Mouse (Mus musculus): ENCODE results near the gene Psmd11.
"Not testable (repeated sequence)": the region's sequence is repeated elsewhere in the genome, so short reads cannot be mapped to it uniquely, and the experiment has no call there.

Psmd11 gene

GRCm38 (mm10) chr11:80426029-80426813 is 2.2 kb upstream of the Psmd11 start:
- in situ Hi-C loops (cut with MboI, MseI), result not testable (repeated sequence)

- in situ Hi-C loops (cut with MboI, MseI), result no loop called here
These were observed 627 bp downstream of the Psmd11 start for GRCm38 (mm10) chr11:80429009-80429475.

GRCm38 (mm10) chr11:80429500-80430166 is 1.2 kb downstream of the Psmd11 start:
- in situ Hi-C loops (cut with MboI, MseI), result loop anchor here (5.0 kb wide), 1 partner anchor 48 kb away; the partner anchor contains the start of gene Cdk5r1

GRCm38 (mm10) chr11:80430366-80430910 is 2.0 kb downstream of the Psmd11 start:
- in situ Hi-C loops (cut with MboI, MseI), result loop anchor here (5.0 kb wide), 1 partner anchor 47 kb away; the partner anchor contains the start of gene Cdk5r1

GRCm38 (mm10) chr11:80446916-80447315 is 18.5 kb downstream of the Psmd11 start:
- in situ Hi-C loops (cut with MboI, MseI), result no loop called here

DNA sequence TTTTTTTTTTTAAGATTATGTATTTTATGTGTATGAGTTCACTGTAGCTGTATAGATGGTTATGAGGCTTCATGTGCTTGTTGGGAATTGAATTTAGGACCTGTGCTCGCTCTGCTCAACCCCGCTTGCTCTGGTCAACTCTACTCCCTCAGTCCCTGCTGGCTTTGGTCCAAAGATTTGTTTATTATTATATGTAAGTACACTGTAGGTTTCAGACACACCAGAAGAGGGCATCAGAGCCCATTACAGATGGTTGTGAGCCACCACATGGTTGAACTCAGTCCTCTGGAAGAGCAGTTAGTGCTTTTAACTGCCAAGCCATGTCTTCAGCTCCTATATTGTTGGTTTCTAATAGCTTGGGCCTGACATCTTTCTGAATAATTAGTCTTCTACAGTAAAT is 21.4 kb downstream of the Psmd11 start:
- in situ Hi-C loops (cut with MboI, MseI), result no loop called here

GRCm38 (mm10) chr11:80452242-80452641 is 23.8 kb downstream of the Psmd11 start:
- in situ Hi-C loops (cut with MboI, MseI), result no loop called here

GRCm38 (mm10) chr11:80453198-80453597 is 24.8 kb downstream of the Psmd11 start:
- in situ Hi-C loops (cut with MboI, MseI), result no loop called here

DNA sequence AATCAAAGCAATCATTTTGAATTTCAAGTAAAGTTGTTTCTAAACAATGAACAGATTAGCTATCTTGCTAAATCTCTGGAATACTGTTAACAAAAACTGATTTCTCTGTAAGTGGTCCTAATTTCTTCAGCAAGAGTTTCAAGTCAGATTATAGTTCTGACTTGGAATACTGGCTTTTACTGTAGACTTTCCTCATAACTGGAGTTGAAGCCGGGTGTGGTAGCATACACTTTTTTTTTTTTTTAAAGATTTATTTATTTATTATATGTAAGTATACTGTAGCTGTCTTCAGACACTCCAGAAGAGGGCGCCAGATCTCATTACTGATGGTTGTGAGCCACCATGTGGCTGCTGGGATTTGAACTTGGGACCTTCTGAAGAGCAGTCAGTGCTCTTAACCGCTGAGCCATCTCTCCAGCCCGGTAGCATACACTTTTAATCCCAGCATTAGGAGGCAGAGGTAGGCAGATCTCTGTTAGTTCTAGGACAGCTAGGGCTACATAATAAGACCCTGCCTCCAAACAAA is 35.3 kb downstream of the Psmd11 start:
- in situ Hi-C loops (cut with MboI, MseI), result loop anchor here (10.0 kb wide), 1 partner anchor 69 kb away; no protein-coding TSS in a partner anchor

- in situ Hi-C loops (cut with MboI, MseI), result no loop called here
These were observed 43.6 kb downstream of the Psmd11 start for GRCm38 (mm10) chr11:80471836-80472605.

- in situ Hi-C loops (cut with MboI, MseI), result no loop called here
These were observed 45.8 kb downstream of the Psmd11 start for GRCm38 (mm10) chr11:80474175-80474691.

- in situ Hi-C loops (cut with MboI, MseI), result loop anchor here (5.0 kb wide), 1 partner anchor 43 kb away; no protein-coding TSS in a partner anchor
These were observed 46.4 kb downstream of the Psmd11 start for GRCm38 (mm10) chr11:80474846-80475245.

DNA sequence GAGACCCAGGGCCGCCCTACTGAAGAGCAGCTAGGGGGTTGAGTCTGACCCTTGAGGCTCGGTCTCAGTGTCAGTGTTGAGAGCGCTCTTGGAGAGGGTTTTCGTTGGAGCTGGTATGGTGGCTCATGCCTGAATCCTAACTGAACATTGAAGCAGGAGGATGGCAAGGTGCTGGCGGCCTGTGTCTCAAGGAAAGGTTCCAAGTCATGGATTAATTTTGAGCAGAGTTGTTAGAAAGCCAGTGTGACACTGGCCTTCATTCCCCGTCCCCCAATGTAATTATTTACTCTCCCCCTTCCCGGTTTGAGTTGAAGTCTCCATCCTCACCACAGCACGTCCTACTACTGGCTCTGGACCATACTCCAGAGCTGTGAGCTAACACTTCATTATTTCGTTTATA is 47.1 kb downstream of the Psmd11 start:
- in situ Hi-C loops (cut with MboI, MseI), result loop anchor here (5.0 kb wide), 1 partner anchor 43 kb away; no protein-coding TSS in a partner anchor

- in situ Hi-C loops (cut with MboI, MseI), result loop anchor here (5.0 kb wide), 1 partner anchor 44 kb away; no protein-coding TSS in a partner anchor
These were observed 48.1 kb downstream of the Psmd11 start, which contains the start of gene Cdk5r1 for GRCm38 (mm10) chr11:80476222-80477189. Gene Cdk5r1, plus strand, starts transcription at chr11:80477023.

DNA sequence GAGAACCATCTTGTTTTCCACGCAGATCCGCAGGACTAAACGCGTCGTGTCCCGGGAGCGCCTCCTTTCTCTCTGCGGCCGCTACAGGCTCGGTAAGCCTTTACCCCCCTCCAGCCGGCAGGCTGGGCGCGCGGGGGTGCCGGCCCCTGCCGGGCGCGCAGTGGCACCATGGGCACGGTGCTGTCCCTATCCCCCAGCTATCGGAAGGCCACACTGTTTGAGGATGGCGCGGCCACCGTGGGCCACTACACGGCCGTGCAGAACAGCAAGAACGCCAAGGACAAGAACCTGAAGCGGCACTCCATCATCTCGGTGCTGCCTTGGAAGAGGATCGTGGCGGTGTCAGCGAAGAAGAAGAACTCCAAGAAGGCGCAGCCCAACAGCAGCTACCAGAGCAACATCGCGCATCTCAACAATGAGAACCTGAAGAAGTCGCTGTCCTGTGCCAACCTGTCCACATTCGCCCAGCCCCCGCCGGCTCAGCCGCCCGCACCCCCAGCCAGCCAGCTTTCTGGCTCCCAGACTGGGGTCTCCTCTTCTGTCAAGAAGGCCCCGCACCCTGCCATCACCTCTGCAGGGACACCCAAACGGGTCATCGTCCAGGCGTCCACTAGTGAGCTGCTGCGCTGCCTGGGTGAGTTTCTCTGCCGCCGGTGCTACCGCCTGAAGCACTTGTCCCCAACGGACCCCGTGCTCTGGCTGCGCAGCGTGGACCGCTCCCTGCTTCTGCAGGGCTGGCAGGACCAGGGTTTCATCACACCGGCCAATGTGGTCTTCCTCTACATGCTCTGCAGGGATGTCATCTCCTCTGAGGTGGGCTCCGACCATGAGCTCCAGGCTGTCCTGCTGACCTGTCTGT is 49.2 kb downstream of the Psmd11 start:
- in situ Hi-C loops (cut with MboI, MseI), result loop anchor here (5.0 kb wide), 1 partner anchor 45 kb away; no protein-coding TSS in a partner anchor

GRCm38 (mm10) chr11:80478694-80479412 is 50.4 kb downstream of the Psmd11 start:
- in situ Hi-C loops (cut with MboI, MseI), result loop anchor here (5.0 kb wide), 1 partner anchor 47 kb away; no protein-coding TSS in a partner anchor

GRCm38 (mm10) chr11:80479425-80479824 is 51.0 kb downstream of the Psmd11 start:
- in situ Hi-C loops (cut with MboI, MseI), result loop anchor here (5.0 kb wide), 1 partner anchor 47 kb away; no protein-coding TSS in a partner anchor
